Mouse (Mus musculus) lung, embryonic 15.5 days (tissue): Measurements from ENCODE around the gene Nutm2. TPM values are rescaled to one million over a fixed set of nuclear protein-coding genes. Genes with fewer than 3 reads are reported as not detected.
"Not testable (repeated sequence)": the region's sequence is repeated elsewhere in the genome, so short reads cannot be mapped to it uniquely, and the experiment has no call there.

Experiments
- ATAC-seq: fragments of 200-750 bp; cut with Nextera tagmentation; 2 replicates; pipeline ENCODE4 v1.8.0; 2017; ENCODE audit warnings: moderate number of reproducible peaks, borderline replicate concordance; ENCODE audit not compliant: low FRiP score, low TSS enrichment; ENCODE audit errors: extremely low read depth
- H3K27ac ChIP-seq: fragments of 300-500 bp; sonication (generic); 2 replicates; pipeline ENCODE4 v1.5.1; 2015; ENCODE audit warnings: moderate library complexity, mild to moderate bottlenecking, inconsistent platforms
- H3K27me3 ChIP-seq: fragments of 300-500 bp; sonication (generic); 2 replicates; pipeline ENCODE4 v1.6.1; 2015; ENCODE audit warnings: inconsistent platforms
- H3K36me3 ChIP-seq: fragments of 300-500 bp; sonication (generic); 2 replicates; pipeline ENCODE4 v1.6.1; 2015; ENCODE audit warnings: inconsistent platforms
- H3K4me1 ChIP-seq: fragments of 300-500 bp; sonication (generic); 2 replicates; pipeline ENCODE4 v1.6.1; 2015; ENCODE audit warnings: inconsistent platforms
- H3K4me2 ChIP-seq: fragments of 300-500 bp; sonication (generic); 2 replicates; pipeline ENCODE4 v1.6.1; 2015; ENCODE audit warnings: inconsistent platforms, mild to moderate bottlenecking, moderate library complexity
- H3K4me3 ChIP-seq: fragments of 300-500 bp; sonication (generic); 2 replicates; pipeline ENCODE4 v1.5.1; 2015; ENCODE audit warnings: mild to moderate bottlenecking, inconsistent platforms
- H3K9ac ChIP-seq: fragments of 300-500 bp; sonication (generic); 2 replicates; pipeline ENCODE4 v1.6.1; 2015; ENCODE audit warnings: inconsistent platforms
- H3K9me3 ChIP-seq: fragments of 300-500 bp; sonication (generic); 2 replicates; pipeline ENCODE4 v1.6.1; 2016; ENCODE audit warnings: inconsistent platforms
- whole genome bisulfite sequencing: fragments of 180-500 bp; shearing (Covaris S2); methylation state at CpG from one replicate; pipeline ENCODE4 v1.1.7; 2015; 5-methylcytosine and 5-hydroxymethylcytosine counted together
- polyA plus RNA-seq: library from polyadenylated mRNA; unstranded; fragments of >200 nt; fragmentation: Nextera tagmentation; extraction: Ambion mirVana; gene quantifications from 2 replicates; pipeline ENCODE4 v1.2.1, GENCODE M21; 2015

Gene Nutm2
- polyA plus RNA-seq, result not detected in 2 replicates

DNA sequence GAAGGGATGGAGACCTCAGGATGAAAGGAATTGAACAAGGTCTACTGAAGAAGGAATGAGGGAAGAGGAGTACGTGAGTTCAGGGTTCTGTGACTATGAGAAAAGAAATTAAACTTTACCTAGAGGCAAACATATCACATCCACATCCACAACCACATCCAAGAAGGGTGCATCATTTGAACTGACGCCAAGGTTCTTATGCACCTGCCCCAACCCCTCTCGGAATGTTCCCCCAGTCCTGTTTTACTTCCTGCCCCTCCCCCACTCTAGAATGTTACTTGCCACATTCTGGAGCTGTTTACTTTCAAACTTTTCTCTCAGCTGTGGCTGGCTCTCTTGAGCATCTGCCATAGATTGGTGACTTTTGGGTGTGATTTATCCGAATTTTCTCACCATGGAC lies at the start of gene Nutm2:
TSS of gene Nutm2 (plus strand) at position 301 of the 400 bp plus-strand sequence.
- Histone ChIP-seq H3K4me1 (no peaks in the 10 kb centered on the region), H3K9me3 (no peaks in the 10 kb centered on the region), H3K4me3 (no peak within 1 kb of the TSS), H3K27me3 (no peaks in the 10 kb centered on the region), H3K9ac (no peak within 1 kb of the TSS), H3K36me3 (no peaks in the 10 kb centered on the region), H3K27ac (no peak within 1 kb of the TSS), H3K4me2 (no peak within 1 kb of the TSS)
- 70% methylated on average over 4 of the region's 4 CpGs for WGBS
- no peak for ATAC-seq

DNA sequence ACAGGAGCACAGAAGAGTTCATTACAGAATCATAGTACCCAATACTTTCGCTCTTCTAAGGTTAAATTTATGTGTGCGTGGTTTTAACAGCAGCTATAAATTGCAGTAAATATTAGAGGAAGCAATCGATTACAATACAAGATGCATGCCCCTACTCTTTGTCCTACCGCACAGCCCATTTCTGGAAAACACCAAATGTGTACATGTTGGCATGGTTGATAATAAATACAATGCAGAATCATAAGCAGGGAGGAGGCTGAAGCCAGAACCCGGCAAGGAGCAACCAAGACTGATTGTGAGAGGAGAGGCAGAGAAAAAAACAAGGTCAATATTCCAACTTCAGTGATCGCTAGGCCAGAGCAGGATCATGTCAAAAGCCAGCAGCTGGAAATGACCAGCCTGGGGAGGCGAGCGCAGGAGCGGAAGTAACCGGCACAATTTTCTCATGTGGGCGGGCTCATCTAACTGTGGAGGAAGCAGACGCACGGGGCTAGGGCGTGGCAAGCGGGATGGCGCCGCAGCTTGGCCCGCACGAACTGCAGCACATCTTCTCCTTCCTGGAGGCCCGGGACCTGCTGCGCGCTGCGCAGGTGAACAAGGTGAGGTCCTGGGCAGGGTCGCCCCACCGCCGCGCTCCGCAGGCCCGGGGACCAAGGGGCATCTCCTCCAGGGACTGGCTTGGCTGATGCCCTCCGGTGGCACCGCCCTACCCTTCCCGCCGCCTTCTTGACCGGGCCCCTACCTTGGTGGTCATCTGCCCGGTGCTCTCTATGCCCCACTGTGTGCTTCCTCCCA lies 49.5 kb upstream of the Nutm2 start, which contains the start of gene Fbxw17:
TSS of gene Fbxw17 (plus strand) at position 476 of the 795 bp plus-strand sequence.
- Histone ChIP-seq H3K9ac (peak within 1 kb of the TSS; percentile 81), H3K9me3 (no peaks in the 10 kb centered on the region)

DNA sequence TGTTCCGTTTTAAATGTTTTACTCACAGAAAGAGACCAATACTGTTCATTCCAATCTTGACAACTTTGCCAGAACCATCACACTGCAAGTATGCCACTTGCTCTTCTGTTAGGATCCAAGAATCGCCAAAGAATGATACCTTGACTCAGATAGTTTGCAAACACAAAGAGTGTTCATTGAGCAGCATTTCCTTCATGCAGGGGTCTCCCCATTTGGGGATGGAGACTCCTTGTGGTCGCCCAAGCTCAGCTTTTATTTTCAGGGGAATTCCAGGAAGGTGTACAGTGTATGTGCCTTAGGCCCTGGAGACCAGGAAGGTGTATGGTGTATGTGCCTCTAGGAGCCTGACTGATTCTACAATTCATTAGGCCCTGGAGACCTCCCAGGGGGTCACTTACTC lies 48.7 kb upstream of the Nutm2 start:
- no peak for ATAC-seq
- peak overlapping the region; percentile 81 for H3K9ac ChIP-seq
- peaks cover 12% of the 10 kb centered on the region; the same call in 1 of the 2 replicates for H3K36me3 ChIP-seq
- 28% methylated on average over 3 of the region's 3 CpGs for WGBS
- peak overlapping the region; percentile 69 for H3K4me2 ChIP-seq
- H3K27ac ChIP-seq, result no peak overlapping the region
- no peaks in the 10 kb centered on the region for H3K27me3 ChIP-seq
- peaks cover 12% of the 10 kb centered on the region; the same call in 1 of the 2 replicates for H3K4me1 ChIP-seq
- H3K9me3 ChIP-seq, result no peaks in the 10 kb centered on the region
- H3K4me3 ChIP-seq, result peak overlapping the region; percentile 72

More for the DNA sequence above, 49.5 kb upstream of the Nutm2 start, which contains the start of gene Fbxw17:
- H3K36me3 ChIP-seq, result 0 out of 2 replicates have a peak, but pooled peaks cover 5% of the 10 kb centered on the region
- peak; percentile 97 for ATAC-seq
- H3K4me1 ChIP-seq, result peaks cover 12% of the 10 kb centered on the region; the same call in 1 of the 2 replicates
- 12% methylated on average over 34 of the region's 35 CpGs for WGBS
- H3K4me3 ChIP-seq, result peak within 1 kb of the TSS; percentile 72
- H3K27me3 ChIP-seq, result no peaks in the 10 kb centered on the region
- peak within 1 kb of the TSS; percentile 69 for H3K4me2 ChIP-seq
- H3K27ac ChIP-seq, result no peak within 1 kb of the TSS

DNA sequence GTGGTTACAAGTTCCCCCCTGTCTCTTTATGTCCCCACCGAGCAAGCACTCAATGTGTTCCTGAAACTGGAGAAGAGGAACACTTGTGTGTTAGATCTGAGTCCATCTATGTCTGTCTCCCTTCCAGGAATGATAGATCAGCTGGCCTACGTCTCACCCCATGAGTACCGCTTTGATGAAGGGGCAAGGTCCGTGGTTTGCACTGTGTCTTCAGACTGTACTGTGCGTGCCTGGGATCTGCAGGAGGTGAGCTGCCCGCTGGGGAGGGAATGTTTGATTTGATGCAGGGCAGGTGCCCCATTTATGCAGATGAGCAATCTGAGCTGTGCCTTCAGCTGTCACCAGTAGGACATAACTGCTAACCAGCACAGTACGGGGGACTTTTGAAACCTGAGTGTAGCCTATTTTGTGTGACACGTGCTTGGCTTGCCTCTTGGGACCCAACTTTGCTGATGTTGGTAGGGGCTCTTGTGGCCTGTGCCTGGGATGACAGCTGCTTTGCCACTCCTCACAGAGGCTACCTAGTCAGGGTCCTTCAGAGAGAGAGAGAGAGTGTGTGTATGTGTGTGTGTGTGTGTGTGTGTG lies 43.4 kb upstream of the Nutm2 start:
- Histone ChIP-seq H3K4me1 (0 out of 2 replicates have a peak, but pooled peaks cover 2% of the 10 kb centered on the region), H3K36me3 (peaks cover 54% of the 10 kb centered on the region), H3K9ac (no peak overlapping the region), H3K4me3 (no peak overlapping the region), H3K4me2 (no peak overlapping the region), H3K27me3 (no peaks in the 10 kb centered on the region), H3K27ac (no peak overlapping the region), H3K9me3 (no peaks in the 10 kb centered on the region)
- WGBS, result 84% methylated on average over 8 of the region's 8 CpGs
- ATAC-seq, result no peak

DNA sequence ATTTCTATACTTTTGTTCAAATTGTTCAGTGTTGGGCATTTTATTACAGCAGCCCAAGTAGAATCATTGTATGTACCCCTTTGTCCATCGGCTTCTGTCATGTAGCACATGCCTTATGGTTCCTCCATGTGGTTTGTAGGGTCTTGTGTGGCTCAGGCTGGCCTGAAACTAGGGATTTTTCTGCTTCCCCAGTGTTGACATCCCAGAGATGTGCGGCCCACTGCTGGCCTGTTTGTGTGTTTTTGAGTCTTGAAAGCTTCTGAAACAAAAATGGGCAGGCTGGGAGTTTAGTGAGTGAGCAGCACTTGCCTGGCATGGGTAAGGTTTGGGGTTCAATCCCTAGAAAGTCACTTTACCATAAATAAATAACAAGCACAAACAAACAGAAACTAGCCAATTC lies 42.6 kb upstream of the Nutm2 start:
- ATAC-seq, result no peak
- no peaks in the 10 kb centered on the region for H3K27me3 ChIP-seq
- 89% methylated on average over 2 of the region's 2 CpGs for WGBS
- no peak overlapping the region for H3K4me2 ChIP-seq
- H3K9me3 ChIP-seq, result no peaks in the 10 kb centered on the region
- H3K9ac ChIP-seq, result no peak overlapping the region
- no peaks in the 10 kb centered on the region for H3K4me1 ChIP-seq
- no peak overlapping the region for H3K4me3 ChIP-seq
- peaks cover 62% of the 10 kb centered on the region for H3K36me3 ChIP-seq
- H3K27ac ChIP-seq, result no peak overlapping the region

DNA sequence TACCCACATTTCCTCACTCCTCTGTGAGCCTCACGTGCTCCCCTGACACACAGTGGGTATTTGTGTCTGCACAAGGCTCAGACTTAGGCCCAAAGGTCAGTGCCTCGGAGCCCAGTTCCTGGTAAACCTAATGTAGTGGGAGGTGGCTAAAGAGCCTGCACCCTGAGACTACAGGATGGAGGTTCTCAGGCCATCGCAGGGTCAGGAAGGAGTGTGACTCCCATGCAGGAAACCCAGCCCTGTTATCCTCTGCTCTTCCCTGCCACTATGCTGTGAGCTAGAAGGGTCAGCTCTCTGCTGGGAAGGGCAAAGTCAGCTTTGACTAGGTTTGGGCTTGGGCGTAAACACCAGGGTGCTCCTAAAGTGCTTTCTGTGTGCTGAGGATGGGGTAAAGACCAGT lies 40.4 kb upstream of the Nutm2 start:
- Histone ChIP-seq H3K36me3 (peaks cover 57% of the 10 kb centered on the region), H3K27me3 (no peaks in the 10 kb centered on the region)
- WGBS, result 88% methylated on average over 4 of the region's 4 CpGs

DNA sequence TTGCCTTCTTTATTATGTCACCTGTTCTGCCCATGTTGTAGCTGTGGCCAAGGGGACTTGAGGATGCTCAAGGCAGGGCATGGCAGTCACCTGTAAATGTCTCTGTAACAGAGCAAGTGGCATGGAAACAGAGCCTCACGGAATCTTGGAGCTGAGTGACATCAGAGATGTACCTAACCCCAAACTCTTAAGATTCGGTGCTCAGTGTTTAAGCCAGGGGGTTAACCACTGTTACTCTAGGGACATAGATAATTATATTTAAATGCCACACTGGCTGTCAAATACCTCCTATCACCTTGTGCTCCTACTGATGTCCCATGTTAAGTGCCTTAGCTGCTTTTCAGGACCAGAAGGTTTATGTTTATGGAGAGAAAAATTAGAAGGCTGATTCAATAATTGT lies 23.3 kb upstream of the Nutm2 start, which contains the start of gene Gm47429:
TSS of gene Gm47429 (minus strand) at position 101 of the 400 bp plus-strand sequence.
- Histone ChIP-seq H3K4me2 (no peak within 1 kb of the TSS), H3K36me3 (no peaks in the 10 kb centered on the region), H3K27me3 (no peaks in the 10 kb centered on the region), H3K4me1 (no peaks in the 10 kb centered on the region), H3K9ac (no peak within 1 kb of the TSS), H3K27ac (no peak within 1 kb of the TSS), H3K4me3 (no peak within 1 kb of the TSS), H3K9me3 (no peaks in the 10 kb centered on the region)
- WGBS, result 84% methylated on average over 2 of the region's 2 CpGs
- ATAC-seq, result no peak

More for the DNA sequence above, 40.4 kb upstream of the Nutm2 start:
- Histone ChIP-seq H3K4me2 (no peak overlapping the region), H3K4me3 (no peak overlapping the region), H3K27ac (no peak overlapping the region), H3K9me3 (no peaks in the 10 kb centered on the region), H3K4me1 (no peaks in the 10 kb centered on the region), H3K9ac (no peak overlapping the region)
- no peak for ATAC-seq

DNA sequence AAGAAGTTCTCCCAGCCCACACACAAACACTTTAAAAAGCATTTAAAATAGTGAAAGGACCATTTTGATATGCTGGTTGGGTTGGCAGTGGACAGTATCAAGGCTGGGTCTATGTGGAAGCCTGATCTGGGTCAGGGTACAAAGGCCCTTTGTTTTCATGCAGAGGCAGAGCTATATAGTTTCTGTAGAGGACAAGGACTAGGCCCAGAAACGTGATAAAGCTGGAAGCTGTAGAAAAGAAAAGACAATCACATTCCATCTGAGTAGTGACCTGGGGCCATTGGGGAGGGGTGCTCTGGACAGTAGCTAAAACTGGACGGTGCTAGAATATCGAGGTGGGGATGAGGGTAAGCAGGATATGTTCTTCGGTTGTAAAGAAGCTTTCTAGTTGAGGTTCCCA lies 21.8 kb upstream of the Nutm2 start:
- 76% methylated on average over 4 of the region's 4 CpGs for WGBS
- Histone ChIP-seq H3K9me3 (no peaks in the 10 kb centered on the region), H3K36me3 (no peaks in the 10 kb centered on the region), H3K27ac (no peak overlapping the region), H3K9ac (no peak overlapping the region), H3K4me2 (no peak overlapping the region), H3K27me3 (no peaks in the 10 kb centered on the region), H3K4me3 (no peak overlapping the region), H3K4me1 (no peaks in the 10 kb centered on the region)
- no peak for ATAC-seq

DNA sequence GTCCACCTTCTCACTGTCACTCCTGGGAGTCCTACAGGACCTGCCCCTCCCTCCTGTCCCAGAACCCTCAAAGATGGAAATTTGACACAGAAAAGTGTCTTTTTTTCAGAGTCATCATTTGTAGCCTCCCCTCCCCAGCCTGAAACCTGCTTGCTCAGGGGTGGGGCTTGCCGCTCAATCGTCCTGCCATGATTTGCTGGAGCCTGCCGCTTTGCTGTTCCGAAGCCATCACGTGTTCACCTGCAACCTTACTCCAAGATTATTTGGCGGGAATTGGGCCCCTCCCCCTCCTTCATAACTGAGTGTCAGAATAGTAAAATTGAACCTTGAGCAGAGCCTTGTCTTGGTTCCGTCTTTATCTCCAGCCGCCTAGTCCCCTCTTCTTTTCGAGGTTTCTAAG lies 14.8 kb upstream of the Nutm2 start:
- not testable (repeated sequence) for H3K4me3 ChIP-seq, H3K4me1 ChIP-seq, H3K27me3 ChIP-seq, H3K9ac ChIP-seq, H3K36me3 ChIP-seq, ATAC-seq, H3K27ac ChIP-seq, H3K4me2 ChIP-seq, H3K9me3 ChIP-seq
- 54% methylated on average over 9 of the region's 9 CpGs for WGBS

DNA sequence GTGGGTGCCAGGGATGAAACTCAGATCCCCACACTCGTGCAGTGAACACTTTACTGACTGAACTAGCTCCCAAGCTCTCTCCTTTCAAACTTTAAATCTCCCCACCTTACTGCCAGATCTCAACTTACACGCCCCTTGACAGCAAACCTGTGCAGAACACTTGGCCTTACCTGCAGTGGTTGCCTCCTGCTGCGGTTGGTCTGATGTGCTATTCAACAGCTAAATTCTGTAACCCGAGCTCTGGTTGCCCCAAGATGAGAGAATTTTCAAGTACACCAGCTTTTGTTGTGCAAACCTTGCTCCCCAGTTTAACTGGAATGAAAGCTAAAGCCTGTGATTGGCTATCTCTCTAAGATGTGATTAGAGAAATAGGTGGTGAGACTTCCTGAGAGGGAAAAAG lies 13.7 kb upstream of the Nutm2 start:
- Histone ChIP-seq H3K4me2 (no peak overlapping the region), H3K27ac (no peak overlapping the region), H3K4me1 (no peaks in the 10 kb centered on the region), H3K36me3 (no peaks in the 10 kb centered on the region), H3K9ac (no peak overlapping the region), H3K27me3 (no peaks in the 10 kb centered on the region), H3K4me3 (no peak overlapping the region), H3K9me3 (no peaks in the 10 kb centered on the region)
- WGBS, result 31% methylated on average over 4 of the region's 4 CpGs
- ATAC-seq, result no peak

DNA sequence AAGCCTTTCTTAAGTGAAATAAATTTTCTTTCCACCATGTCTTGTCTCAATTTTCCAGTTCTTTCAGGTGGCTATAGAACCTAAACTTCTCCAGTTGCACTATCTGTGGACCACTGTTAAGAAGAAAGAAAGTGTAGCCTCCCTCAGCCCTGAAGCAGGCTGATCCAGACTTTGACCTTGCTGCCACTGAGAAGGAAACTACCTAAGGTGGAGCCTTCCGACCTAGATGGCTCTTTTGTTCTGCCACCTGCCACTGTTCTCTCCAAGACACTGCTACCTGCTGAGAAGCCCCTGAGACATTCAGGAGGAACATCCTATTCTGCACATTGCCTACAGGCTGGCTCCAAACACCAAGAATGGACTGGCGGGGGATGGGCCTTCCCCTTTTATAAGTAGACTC lies 6.7 kb upstream of the Nutm2 start:
- not testable (repeated sequence) for H3K9ac ChIP-seq, H3K36me3 ChIP-seq, H3K4me3 ChIP-seq, ATAC-seq, H3K27ac ChIP-seq, H3K27me3 ChIP-seq, H3K4me2 ChIP-seq, H3K4me1 ChIP-seq, H3K9me3 ChIP-seq
- 72% methylated on average over 2 of the region's 2 CpGs for WGBS
